Mouse (Mus musculus): ENCODE data around the gene Cdk11b. TPM values are rescaled to one million over a fixed set of nuclear protein-coding genes. Genes with fewer than 3 reads are reported as not detected.
"Not testable (repeated sequence)": the region's sequence is repeated elsewhere in the genome, so short reads cannot be mapped to it uniquely, and the experiment has no call there.

Gene Cdk11b
- total RNA-seq, 2 experiments from 2014 or later: 56.8 to 62.0 TPM

DNA sequence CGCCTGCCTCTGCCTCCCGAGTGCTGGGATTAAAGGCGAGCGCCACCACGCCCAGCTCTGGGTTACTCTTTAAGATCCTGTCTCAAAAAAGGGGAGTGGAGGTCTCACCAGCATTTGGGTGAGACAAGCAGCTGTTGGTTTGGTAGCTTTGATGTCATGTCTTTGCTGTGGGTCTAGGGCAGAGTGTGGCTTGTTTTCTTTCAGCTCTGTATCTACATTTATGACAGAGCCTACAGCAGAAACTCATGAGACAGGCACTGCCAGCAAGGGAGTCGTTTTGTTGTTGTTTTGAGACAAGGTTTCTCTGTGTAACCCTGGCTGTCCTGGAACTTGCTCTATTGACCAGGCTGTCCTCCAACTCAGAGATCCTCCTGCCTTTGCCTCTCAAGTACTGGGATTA, 20.9 kb upstream of the Cdk11b start:
- DNase-seq (ENCODE audit: low spot score in 2 of 2): no peak

GRCm38 (mm10) chr4:155605132-155605531, 19.5 kb upstream of the Cdk11b start:
- no peak for DNase-seq (ENCODE audit: low spot score in 2 of 2)

DNA sequence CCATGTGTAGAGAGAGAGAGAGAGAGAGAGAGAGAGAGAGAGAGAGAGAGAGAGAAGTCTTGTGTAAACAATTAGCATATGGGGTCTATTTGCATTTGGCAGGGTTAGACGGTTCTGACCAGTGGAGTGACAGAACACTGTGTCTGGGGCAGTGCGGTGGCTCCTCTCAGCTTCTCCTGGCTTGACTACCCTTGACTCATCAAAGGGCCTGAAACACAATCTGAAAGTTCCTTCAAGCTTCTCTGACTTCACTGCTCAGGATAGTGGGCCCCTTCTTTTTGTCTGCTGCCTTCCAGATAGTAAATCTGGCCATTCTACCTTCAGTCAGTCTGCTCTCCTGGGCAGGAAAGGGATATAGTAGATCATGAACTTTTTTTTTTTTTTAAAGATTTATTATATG, 17.8 kb upstream of the Cdk11b start:
- no peak for DNase-seq (ENCODE audit: low spot score in 2 of 2)

GRCm38 (mm10) chr4:155611860-155612259, 12.8 kb upstream of the Cdk11b start:
- no peak for DNase-seq (ENCODE audit: low spot score in 2 of 2)

DNA sequence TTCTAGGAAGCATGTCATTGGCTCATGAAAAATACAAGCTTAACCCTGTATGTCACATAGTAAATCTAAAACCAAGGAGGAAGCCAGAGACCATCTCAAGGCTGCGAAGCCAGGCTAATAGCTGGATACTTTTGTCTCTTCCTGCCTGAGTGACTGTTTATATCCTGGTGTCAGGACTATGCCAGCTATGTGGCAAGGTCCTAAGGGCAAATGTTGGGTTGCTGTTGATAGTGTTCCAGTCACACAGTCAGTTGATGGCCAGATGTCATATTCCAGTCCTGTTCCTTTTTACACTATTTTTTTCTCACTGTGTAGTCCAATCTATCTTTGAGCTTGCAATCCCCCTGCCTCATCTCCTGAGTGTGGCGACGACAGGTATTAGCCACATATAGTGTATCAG, 11.4 kb upstream of the Cdk11b start:
- no peak for DNase-seq (ENCODE audit: low spot score in 2 of 2)

DNA sequence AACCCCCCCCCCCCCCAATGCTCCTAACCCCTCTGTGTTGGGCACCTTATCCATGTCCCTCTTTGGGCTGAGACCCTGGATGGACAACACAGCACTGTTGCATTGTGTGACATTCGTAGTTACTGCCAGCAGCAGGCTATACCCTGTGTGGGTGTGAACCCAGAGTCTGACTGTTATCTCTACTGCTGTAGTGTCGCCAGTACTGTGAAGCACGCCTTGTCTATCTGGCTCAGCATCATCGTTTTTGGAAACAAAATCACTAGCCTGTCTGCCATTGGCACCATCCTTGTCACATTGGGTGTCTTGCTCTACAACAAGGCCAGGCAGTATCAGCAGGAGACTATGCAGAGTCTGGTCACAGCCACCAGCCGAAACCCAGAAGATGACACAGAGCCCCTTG, 6.3 kb upstream of the Cdk11b start:
- DNase-seq (ENCODE audit: low spot score in 2 of 2): no peak

GRCm38 (mm10) chr4:155630267-155630666, 5.6 kb downstream of the Cdk11b start:
- DNase-seq (ENCODE audit: low spot score in 2 of 2): no peak

DNA sequence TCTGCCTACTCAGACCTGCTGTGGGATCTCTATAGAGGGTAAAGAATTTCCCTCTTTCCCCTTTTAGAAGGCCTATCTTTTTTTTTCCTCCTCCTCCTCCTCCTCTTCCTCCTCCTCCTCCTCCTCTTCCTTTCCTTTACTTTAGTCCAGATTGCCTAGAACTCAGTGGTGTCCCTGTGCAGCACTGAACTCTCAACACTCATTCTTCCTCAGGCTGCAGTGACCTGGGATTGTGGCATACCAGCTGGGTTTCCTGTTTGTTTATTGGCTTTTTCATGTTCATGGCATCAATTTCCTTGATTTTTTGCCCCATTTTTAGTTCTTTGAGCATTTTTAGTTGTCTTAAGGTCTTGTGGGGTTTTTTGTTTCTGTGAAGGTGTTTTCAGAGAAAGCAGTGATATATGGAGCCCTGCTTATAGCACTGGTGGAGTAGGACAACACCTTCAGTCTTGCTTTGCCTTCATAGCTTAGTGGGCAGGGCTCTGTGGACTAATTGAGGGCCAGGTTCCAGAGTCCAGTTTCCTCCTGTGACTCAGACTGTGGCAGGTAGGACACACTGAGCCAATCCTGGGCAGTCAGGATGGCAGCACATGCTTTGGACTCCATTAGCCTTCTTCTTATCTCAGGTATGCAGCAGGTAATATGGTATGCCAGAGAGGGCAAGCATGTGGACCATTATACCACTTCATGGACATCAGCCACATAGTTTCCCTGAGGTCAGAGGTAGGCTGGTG, 11.3 kb downstream of the Cdk11b start:
- no peak for DNase-seq (ENCODE audit: low spot score in 2 of 2)

- no peak for DNase-seq (ENCODE audit: low spot score in 2 of 2)
Measured at GRCm38 (mm10) chr4:155643531-155643930, 18.9 kb downstream of the Cdk11b start.

DNA sequence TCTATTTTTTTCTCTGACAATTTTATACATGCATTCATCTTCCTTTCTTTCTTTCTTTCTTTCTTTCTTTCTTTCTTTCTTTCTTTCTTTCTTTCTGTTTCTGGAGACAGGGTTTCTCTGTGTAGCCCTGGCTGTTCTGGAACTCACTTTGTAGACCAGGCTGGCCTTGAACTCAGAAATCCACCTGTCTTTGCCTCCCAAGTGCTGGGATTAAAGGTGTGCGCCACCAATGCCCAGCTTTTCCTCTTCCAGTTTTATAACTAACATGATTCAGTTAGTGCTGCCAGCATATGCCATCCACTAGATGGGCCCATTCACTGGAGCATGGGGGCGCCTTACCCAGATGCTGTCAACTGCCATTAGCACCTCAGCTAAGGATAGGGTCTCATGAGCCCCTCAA, 20.7 kb downstream of the Cdk11b start, which contains the start of gene Gm10563:
Gene Gm10563 (minus strand): TSS at position 101 of the 400 bp plus-strand sequence.
- not testable (repeated sequence) for DNase-seq (ENCODE audit: low spot score in 2 of 2)

GRCm38 (mm10) chr4:155645721-155646120, 21.1 kb downstream of the Cdk11b start:
- DNase-seq (ENCODE audit: low spot score in 2 of 2): no peak

DNA sequence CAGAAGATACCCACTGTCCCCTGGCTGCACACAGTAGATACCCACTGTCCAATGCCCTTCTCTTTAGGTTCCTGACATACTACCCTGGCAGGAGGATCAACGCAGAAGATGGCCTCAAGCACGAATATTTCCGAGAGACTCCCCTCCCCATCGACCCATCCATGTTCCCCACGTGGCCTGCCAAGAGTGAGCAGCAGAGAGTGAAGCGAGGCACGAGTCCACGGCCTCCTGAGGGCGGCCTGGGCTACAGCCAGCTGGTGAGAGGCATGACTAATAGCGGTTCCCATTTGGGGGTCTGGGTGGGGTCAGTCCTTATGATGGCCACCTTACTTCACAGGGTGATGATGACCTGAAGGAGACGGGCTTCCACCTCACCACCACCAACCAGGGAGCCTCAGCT, 24.7 kb downstream of the Cdk11b start:
- DNase-seq (ENCODE audit: low spot score in 2 of 2): no peak

DNA sequence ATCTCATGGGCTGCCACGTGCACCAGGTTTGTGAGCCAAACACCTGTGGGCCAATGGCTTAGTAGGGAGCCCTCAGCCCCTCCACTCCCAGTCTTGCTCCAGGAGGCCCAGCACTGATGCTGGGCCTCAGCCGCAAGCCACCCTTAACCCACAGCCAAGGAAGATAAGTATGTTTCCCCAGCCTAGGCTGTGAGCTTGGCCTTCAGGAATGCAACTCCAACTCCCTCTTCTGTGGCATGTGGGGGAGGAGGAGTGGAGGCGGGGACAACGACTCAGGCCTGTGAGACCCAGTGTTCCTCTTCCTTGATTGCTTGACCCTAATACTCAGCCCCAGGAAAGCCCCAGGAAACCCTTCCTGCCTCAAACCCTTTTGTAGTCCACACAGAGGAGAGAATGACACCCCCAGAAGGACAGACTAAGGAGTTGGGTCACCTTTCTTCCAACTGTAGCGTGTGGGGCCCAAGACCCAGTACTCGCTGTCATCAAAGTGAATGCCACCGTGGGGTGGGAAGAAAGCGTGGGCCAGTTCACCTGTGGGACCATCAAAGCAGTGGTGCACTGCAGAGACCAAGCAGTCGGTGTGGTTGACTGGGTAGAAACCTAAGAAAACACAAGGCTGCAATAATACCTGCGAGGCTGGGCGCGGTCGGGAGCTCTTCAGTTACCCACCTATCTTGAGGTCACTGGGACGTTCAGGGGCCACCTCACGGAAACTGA, 27.1 kb downstream of the Cdk11b start:
- no peak for DNase-seq (ENCODE audit: low spot score in 2 of 2)

DNA sequence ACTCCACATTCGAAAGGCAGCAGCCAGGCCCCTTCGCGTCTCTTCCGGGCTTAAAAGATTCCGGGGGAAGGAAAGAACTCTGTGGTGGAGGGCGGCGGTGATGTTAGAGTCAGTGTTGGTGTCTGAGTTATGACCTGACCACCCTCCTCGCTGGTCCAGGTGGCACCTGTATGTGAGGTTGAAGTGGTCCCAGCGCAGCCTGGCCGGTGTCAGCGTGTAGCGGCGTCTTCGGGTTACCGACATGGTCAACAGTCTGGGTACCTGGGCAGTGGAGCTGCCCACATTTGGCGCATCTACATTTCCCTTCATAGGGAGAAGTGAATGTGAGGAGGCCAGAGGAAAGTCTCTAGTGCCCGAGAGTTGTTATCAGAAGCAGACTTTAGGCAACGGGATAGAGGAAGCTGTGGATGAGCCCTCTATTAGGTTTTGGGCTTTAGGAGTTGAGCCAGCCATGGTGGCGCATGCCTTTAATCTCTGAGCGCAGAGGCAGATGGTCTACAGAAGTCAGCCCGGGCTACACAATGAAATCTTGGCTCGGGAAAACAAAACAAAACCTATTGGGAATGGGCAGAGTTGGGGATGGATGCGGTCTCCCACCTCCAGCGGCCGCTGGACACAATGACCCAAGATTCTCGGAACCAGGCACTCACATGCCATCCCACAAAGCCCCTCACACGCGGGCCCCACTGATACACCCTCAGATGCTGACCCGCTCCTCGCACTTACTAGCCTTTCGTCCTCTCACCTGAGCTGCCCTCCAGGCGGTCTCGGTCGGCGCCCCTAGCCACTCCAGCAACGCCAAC, 27.8 kb downstream of the Cdk11b start:
- DNase-seq (ENCODE audit: low spot score in 2 of 2): no peak

- no peak for DNase-seq (ENCODE audit: low spot score in 2 of 2)
Measured at GRCm38 (mm10) chr4:155653086-155653450, 28.4 kb downstream of the Cdk11b start, which contains the start of gene Mmp23. Gene Mmp23, minus strand, starts transcription at chr4:155653384.

DNA sequence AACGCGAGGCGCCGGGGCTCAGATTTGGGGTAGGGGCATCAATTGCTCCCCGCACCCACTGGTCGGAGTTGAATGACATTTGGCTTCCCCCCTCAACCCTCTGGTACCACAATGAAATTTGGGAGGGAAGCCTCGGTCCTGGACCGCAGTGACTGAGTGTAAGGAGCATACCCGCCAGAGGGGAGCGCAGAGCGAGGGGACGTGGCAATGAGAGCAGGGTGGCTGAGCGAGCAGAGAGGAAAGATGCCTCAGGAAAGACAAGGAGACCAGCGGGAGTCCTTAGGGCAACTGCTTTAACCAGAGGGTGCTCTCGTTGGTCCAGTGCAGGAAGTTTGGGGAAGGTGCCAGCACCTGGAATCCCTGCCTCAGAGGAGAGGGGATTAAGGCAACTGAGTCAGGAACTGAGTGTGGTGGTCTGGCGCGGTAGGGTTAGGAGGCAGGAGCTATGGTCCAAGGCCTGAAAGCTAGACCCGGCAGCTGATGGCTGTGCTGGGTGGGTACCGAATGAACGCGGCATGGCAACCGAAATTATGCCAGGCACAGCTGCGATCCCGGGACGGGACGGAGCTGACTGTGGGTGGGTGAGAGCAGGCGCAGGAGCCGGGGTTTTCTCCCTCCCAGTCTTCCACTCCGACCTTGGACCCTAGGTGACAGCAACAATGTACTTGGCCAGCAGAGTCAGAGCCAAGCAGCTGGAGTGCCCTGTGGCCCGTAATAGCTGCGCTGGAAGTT, 29.0 kb downstream of the Cdk11b start:
- DNase-seq (ENCODE audit: low spot score in 2 of 2): no peak

DNA sequence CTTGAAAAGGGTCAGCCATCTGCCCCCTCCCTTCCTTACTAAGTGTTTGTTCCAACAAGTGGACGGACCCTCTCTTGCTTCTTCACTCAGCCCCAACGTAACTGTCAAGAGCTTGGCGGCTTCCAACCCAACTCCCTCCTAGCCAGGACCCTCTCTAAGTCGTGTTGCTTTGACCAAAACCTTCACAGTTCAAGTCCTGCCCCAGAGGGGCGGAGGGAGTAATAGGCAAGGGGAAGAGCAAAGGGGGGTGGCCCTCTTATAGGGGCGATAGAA, 29.5 kb downstream of the Cdk11b start:
- DNase-seq (ENCODE audit: low spot score in 2 of 2): no peak

DNA sequence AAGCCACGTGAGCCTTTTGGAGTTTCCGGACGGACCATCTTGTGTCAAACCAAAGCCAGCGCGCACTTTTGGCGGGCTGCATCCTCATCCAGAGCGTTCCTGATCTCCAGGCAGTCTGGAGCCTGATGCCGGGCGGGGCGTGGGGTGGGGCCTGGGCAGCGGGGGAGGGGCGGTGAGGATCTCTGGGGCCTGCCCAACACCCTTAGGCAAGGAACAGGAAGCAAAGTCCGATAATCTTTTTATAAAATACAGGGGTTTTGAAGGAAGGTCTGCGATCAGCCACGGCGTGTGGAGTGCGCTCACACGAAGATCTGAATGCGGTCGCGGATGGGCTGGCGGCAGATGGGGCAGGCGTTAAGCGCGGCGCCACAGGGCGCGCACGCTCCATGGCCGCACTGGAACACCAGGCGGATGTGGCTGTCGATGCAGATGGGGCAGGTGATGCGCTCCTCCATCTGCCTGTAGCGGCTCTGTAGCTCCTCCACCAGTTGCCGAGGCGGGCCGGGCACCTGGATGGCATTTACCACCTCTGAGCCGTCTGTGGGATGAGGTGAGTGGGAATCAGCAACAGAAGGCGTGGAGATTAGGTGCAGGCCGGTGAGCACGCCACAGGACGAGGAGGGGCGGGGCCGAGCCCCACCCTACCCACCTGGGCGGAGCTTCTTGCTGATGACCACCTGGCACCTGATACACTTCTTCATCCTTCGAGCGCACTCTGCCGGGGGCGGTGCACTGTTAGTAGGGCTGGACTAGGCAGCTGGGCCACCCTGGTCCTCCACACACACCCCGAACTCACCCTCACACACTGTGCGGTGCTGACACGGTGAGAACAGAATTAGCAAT, 30.0 kb downstream of the Cdk11b start:
- DNase-seq (ENCODE audit: low spot score in 2 of 2): no peak

DNA sequence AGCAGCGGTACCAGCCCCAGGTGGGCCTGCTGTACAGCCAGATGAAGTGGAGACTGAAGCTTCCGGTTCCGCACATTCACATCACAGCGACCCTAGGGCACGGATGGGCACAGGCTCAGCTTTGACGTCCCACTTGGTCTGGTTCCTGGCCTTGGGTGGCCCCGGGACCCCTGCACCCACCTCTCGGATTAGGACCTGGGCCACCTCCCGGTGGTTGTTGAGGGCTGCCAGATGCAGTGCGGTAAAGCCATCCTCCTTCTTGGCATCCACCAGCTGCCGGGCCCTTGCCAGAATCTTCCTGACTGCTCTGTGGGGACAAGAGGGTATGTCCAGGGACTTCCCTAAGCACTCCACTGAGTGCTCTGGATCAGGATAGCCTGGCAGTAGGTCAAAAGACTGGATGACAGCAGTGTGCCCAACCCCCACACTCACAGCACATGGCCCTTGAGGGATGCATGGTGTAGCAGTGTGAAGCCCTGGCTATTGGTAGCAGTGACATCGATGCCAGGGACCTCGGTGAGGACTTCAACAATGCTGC, 31.6 kb downstream of the Cdk11b start:
- no peak for DNase-seq (ENCODE audit: low spot score in 2 of 2)

- DNase-seq (ENCODE audit: low spot score in 2 of 2): no peak
Measured at GRCm38 (mm10) chr4:155658961-155659360, 34.3 kb downstream of the Cdk11b start.

Data from adrenal gland, adult 18-20 months (tissue).